Mouse (Mus musculus) inflammation-experienced regulatory T-cells, adult 6 months (primary cell): ENCODE results near the gene Enpp5. TPM values are rescaled to one million over a fixed set of nuclear protein-coding genes. Genes with fewer than 3 reads are reported as not detected.

Experiments
- ATAC-seq: one replicate; pipeline ENCODE4 v1.8.0; 2017
- polyA plus RNA-seq, 3 experiments: library from polyadenylated mRNA; unstranded; fragments of 100-300 nt; shearing (Covaris generic); gene quantifications; one replicate each; pipeline ENCODE4 v1.2.1; 2017

The Enpp5 gene
- polyA plus RNA-seq, result 1 to 10 TPM; 5.0 to 9.7 (median 7.6) TPM

GRCm38 (mm10) chr17:44078631-44079350, at the start of gene Enpp5:
Gene Enpp5, plus strand, starts transcription at chr17:44078813.
- ATAC-seq, result peak; percentile 97

- ATAC-seq, result no peak
These were observed 49.0 kb upstream of the Enpp5 start for GRCm38 (mm10) chr17:44029616-44030015.

GRCm38 (mm10) chr17:44030776-44031587, 47.6 kb upstream of the Enpp5 start:
- no peak for ATAC-seq

GRCm38 (mm10) chr17:44035005-44035404, 43.6 kb upstream of the Enpp5 start:
- ATAC-seq, result no peak

- no peak for ATAC-seq
These were observed 40.0 kb upstream of the Enpp5 start for GRCm38 (mm10) chr17:44038656-44039055.

- no peak for ATAC-seq
These were observed 38.2 kb upstream of the Enpp5 start for GRCm38 (mm10) chr17:44040449-44040848.

GRCm38 (mm10) chr17:44042301-44042700, 36.3 kb upstream of the Enpp5 start:
- ATAC-seq, result no peak

- ATAC-seq, result no peak
These were observed 35.8 kb upstream of the Enpp5 start for GRCm38 (mm10) chr17:44042861-44043260.

- ATAC-seq, result no peak
These were observed 25.2 kb upstream of the Enpp5 start for GRCm38 (mm10) chr17:44053427-44053826.

- ATAC-seq, result no peak
These were observed 21.5 kb upstream of the Enpp5 start for GRCm38 (mm10) chr17:44057123-44057522.

- ATAC-seq, result no peak
These were observed 20.5 kb upstream of the Enpp5 start for GRCm38 (mm10) chr17:44058145-44058544.

- no peak for ATAC-seq
These were observed 17.8 kb upstream of the Enpp5 start for GRCm38 (mm10) chr17:44060781-44061180.

- ATAC-seq, result no peak
These were observed 17.2 kb upstream of the Enpp5 start for GRCm38 (mm10) chr17:44061289-44061890.

GRCm38 (mm10) chr17:44068876-44069275, 9.7 kb upstream of the Enpp5 start:
- ATAC-seq, result no peak

- ATAC-seq, result no peak
These were observed 6.9 kb upstream of the Enpp5 start for GRCm38 (mm10) chr17:44071680-44072079.

- no peak for ATAC-seq
These were observed 3.0 kb upstream of the Enpp5 start for GRCm38 (mm10) chr17:44075601-44076000.

GRCm38 (mm10) chr17:44076051-44076680, 2.4 kb upstream of the Enpp5 start:
- ATAC-seq, result peak; percentile 70

GRCm38 (mm10) chr17:44077146-44077842, 1.3 kb upstream of the Enpp5 start:
- ATAC-seq, result no peak

GRCm38 (mm10) chr17:44077843-44078160, 811 bp upstream of the Enpp5 start:
- no peak for ATAC-seq

GRCm38 (mm10) chr17:44083156-44083555, 4.5 kb downstream of the Enpp5 start:
- ATAC-seq, result no peak

- no peak for ATAC-seq
These were observed 9.6 kb downstream of the Enpp5 start for GRCm38 (mm10) chr17:44088226-44088625.

- ATAC-seq, result no peak
These were observed 12.3 kb downstream of the Enpp5 start for GRCm38 (mm10) chr17:44090916-44091315.

- no peak for ATAC-seq
These were observed 12.9 kb downstream of the Enpp5 start for GRCm38 (mm10) chr17:44091512-44091911.
